ENCODE assay signal across 7 mouse cellular contexts in the genomic region with DNA sequence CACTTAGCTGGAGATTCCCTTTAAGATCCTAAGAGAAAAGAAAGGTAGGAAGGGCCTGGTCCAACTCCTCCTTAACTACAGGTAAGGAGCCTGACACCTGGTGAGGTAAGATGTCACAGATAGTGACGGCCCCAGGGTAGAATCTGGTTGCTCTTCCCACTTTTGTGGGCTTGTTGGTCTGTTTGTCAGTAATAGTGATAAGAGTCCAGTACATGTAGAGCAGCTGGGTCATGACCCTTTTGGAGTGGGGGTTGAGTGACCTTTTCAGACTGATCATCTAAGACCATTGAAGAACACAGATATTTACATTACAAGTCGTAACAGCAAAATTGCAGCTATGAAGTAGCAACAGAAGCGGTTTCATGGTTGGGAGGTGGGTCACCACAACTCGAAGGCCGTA. TPM values are rescaled to one million over a fixed set of nuclear protein-coding genes. Genes with fewer than 3 reads are reported as not detected.
DNase-seq lines count a peak whose midpoint lies in the region; ATAC-seq lines count a peak whose summit lies in the region.

No protein-coding gene starts in this region.

- H3K9ac ChIP-seq in lung, embryonic 16.5 days (ENCODE audit: low read length): no peak overlapping the region; the same call in 1 of the 2 replicates
- H3K9ac ChIP-seq in forebrain, embryonic 14.5 days (ENCODE audit: low read length): peak overlapping the region; percentile 81; the same call in 1 of the 2 replicates
- no peak overlapping the region for H3K9ac ChIP-seq in limb, embryonic 15.5 days
- H3K9ac ChIP-seq in stomach, embryonic 16.5 days (ENCODE audit: low read length): no peak overlapping the region

- ATAC-seq in lung, embryonic 16.5 days (ENCODE audit: low read depth): no peak
- no peak for ATAC-seq in forebrain, embryonic 14.5 days
- ATAC-seq in limb, embryonic 15.5 days (ENCODE audit: insufficient number of reproducible peaks, low FRiP score, low TSS enrichment, low read depth): no peak
- no peak for ATAC-seq in stomach, embryonic 16.5 days (ENCODE audit: insufficient read depth, low FRiP score)
- no peak for ATAC-seq in erythroid progenitor cell, adult 5-6 weeks (replicated peaks; ENCODE audit: low FRiP score, poor library complexity, severe bottlenecking)

- H3K36me3 ChIP-seq in lung, embryonic 16.5 days (ENCODE audit: control insufficient read depth, insufficient read depth, low read length): peaks cover 9% of the 10 kb centered on the region; the same call in 1 of the 2 replicates
- peaks cover 28% of the 10 kb centered on the region for H3K36me3 ChIP-seq in forebrain, embryonic 14.5 days (ENCODE audit: control insufficient read depth, insufficient read depth, low read length)
- peaks cover 26% of the 10 kb centered on the region for H3K36me3 ChIP-seq in limb, embryonic 15.5 days
- peaks cover 7% of the 10 kb centered on the region for H3K36me3 ChIP-seq in stomach, embryonic 16.5 days (ENCODE audit: control insufficient read depth, insufficient read depth, low read length)

- no peak for DNase-seq in lung, postnatal 36 days
- DNase-seq in forebrain, embryonic 14.5 days (ENCODE audit: low spot score): no peak
- no peak for DNase-seq in cerebellum, adult 11 months

- no peaks in the 10 kb centered on the region for H3K9me3 ChIP-seq in lung, embryonic 16.5 days (ENCODE audit: control insufficient read depth, low read length)
- no peaks in the 10 kb centered on the region for H3K9me3 ChIP-seq in forebrain, embryonic 14.5 days (replicated peaks; ENCODE audit: control insufficient read depth, low read length)
- H3K9me3 ChIP-seq in limb, embryonic 15.5 days: no peaks in the 10 kb centered on the region
- H3K9me3 ChIP-seq in stomach, embryonic 16.5 days (replicated peaks; ENCODE audit: control insufficient read depth, low read length): no peaks in the 10 kb centered on the region

- peaks cover 12% of the 10 kb centered on the region for H3K4me1 ChIP-seq in lung, embryonic 16.5 days (replicated peaks; ENCODE audit: control insufficient read depth, insufficient read depth, low read length)
- peaks cover 10% of the 10 kb centered on the region for H3K4me1 ChIP-seq in forebrain, embryonic 14.5 days (ENCODE audit: control insufficient read depth, insufficient read depth, low read length)
- H3K4me1 ChIP-seq in limb, embryonic 15.5 days: peaks cover 13% of the 10 kb centered on the region
- H3K4me1 ChIP-seq in stomach, embryonic 16.5 days (ENCODE audit: control insufficient read depth, insufficient read depth, low read length): peaks cover 14% of the 10 kb centered on the region

- H3K4me2 ChIP-seq in lung, embryonic 16.5 days (ENCODE audit: low read depth, low read length): peak overlapping the region; percentile 75
- peak overlapping the region; percentile 65 for H3K4me2 ChIP-seq in forebrain, embryonic 14.5 days (ENCODE audit: low read length)
- peak overlapping the region; percentile 55 for H3K4me2 ChIP-seq in limb, embryonic 15.5 days
- peak overlapping the region; percentile 80 for H3K4me2 ChIP-seq in stomach, embryonic 16.5 days (ENCODE audit: low read depth, low read length)

- H3K27ac ChIP-seq in lung, embryonic 16.5 days (ENCODE audit: low read length): no peak overlapping the region
- H3K27ac ChIP-seq in forebrain, embryonic 14.5 days (ENCODE audit: low read depth, low read length): no peak overlapping the region
- no peak overlapping the region for H3K27ac ChIP-seq in limb, embryonic 15.5 days
- H3K27ac ChIP-seq in stomach, embryonic 16.5 days (ENCODE audit: low read length): no peak overlapping the region

- peak overlapping the region; percentile 86 for H3K4me3 ChIP-seq in lung, embryonic 16.5 days (ENCODE audit: low read length)
- H3K4me3 ChIP-seq in forebrain, embryonic 14.5 days (ENCODE audit: low read depth, low read length): peak overlapping the region; percentile 87
- H3K4me3 ChIP-seq in limb, embryonic 15.5 days: peak overlapping the region; percentile 74
- H3K4me3 ChIP-seq in stomach, embryonic 16.5 days (replicated peaks; ENCODE audit: low read length): peak overlapping the region; percentile 88

- WGBS in lung, embryonic 16.5 days: 80% methylated on average over 5 of the region's 5 CpGs
- 93% methylated on average over 5 of the region's 5 CpGs for WGBS in forebrain, embryonic 14.5 days
- WGBS in limb, embryonic 15.5 days: 90% methylated on average over 5 of the region's 5 CpGs
- WGBS in stomach, embryonic 16.5 days: 84% methylated on average over 5 of the region's 5 CpGs

- H3K27me3 ChIP-seq in lung, embryonic 16.5 days (ENCODE audit: control insufficient read depth, insufficient read depth, low read depth, low read length): no peaks in the 10 kb centered on the region
- H3K27me3 ChIP-seq in forebrain, embryonic 14.5 days (replicated peaks; ENCODE audit: control insufficient read depth, insufficient read depth, low read length): no peaks in the 10 kb centered on the region
- no peaks in the 10 kb centered on the region for H3K27me3 ChIP-seq in limb, embryonic 15.5 days
- H3K27me3 ChIP-seq in stomach, embryonic 16.5 days (ENCODE audit: control insufficient read depth, insufficient read depth, low read length): no peaks in the 10 kb centered on the region

RNA-seq across cellular contexts. Expression of a gene that starts 1.2 kb away (rescaled TPM):
- polyA plus RNA-seq in lung, embryonic 16.5 days (2015; fragmentation: Nextera tagmentation; extraction: Ambion mirVana): 20.8 and 21.2 TPM in 2 replicates
- polyA plus RNA-seq in forebrain, embryonic 14.5 days (2014; fragmentation: Nextera tagmentation; extraction: Ambion mirVana): 30.0 and 31.9 TPM in 2 replicates
- 20.5 and 21.5 TPM in 2 replicates for polyA plus RNA-seq in limb, embryonic 15.5 days (2015; fragmentation: Nextera tagmentation; extraction: Ambion mirVana)
- 18.0 and 20.5 TPM in 2 replicates for polyA plus RNA-seq in stomach, embryonic 16.5 days (2015; fragmentation: Nextera tagmentation; extraction: Ambion mirVana)
- 10.5 and 12.2 TPM in 2 replicates for total RNA-seq in erythroid progenitor cell, adult 5-6 weeks (2015; ENCODE audit: low replicate concordance)
- 6.6 and 12.6 TPM in 2 replicates for total RNA-seq in erythroid progenitor cell, adult 5-6 weeks (2017; ENCODE audit: low replicate concordance)
